Mouse (Mus musculus) megakaryocyte-erythroid progenitor cell, adult 5-6 weeks (primary cell): ENCODE measurements around the gene Pomgnt1. TPM values are rescaled to one million over a fixed set of nuclear protein-coding genes. Genes with fewer than 3 reads are reported as not detected.
A peak's percentile ranks its signal among the peaks of the same experiment; 100 is the strongest.

Source experiments
- ATAC-seq: replicated peaks from 2 replicates; pipeline ENCODE4 v1.8.0; 2016; ENCODE audit warnings: mild to moderate bottlenecking, inconsistent platforms; ENCODE audit not compliant: severe bottlenecking, poor library complexity, low FRiP score, low TSS enrichment
- total RNA-seq, 2 experiments: library from RNA; stranded (forward) in 1 of 2; stranded (reverse) in 1 of 2; fragments of 200-1000, 215-1000 nt in 1 of 2; fragments of >200 nt in 1 of 2; fragmentation: Nextera tagmentation in 1 of 2; gene quantifications; 2 replicates each; pipeline ENCODE4 v1.2.3; 2014 to 2017

Gene Pomgnt1
- total RNA-seq (2014; fragmentation: Nextera tagmentation) (26.4 and 31.7 TPM in 2 replicates), total RNA-seq (2017) (15.0 and 26.1 TPM in 2 replicates)

DNA sequence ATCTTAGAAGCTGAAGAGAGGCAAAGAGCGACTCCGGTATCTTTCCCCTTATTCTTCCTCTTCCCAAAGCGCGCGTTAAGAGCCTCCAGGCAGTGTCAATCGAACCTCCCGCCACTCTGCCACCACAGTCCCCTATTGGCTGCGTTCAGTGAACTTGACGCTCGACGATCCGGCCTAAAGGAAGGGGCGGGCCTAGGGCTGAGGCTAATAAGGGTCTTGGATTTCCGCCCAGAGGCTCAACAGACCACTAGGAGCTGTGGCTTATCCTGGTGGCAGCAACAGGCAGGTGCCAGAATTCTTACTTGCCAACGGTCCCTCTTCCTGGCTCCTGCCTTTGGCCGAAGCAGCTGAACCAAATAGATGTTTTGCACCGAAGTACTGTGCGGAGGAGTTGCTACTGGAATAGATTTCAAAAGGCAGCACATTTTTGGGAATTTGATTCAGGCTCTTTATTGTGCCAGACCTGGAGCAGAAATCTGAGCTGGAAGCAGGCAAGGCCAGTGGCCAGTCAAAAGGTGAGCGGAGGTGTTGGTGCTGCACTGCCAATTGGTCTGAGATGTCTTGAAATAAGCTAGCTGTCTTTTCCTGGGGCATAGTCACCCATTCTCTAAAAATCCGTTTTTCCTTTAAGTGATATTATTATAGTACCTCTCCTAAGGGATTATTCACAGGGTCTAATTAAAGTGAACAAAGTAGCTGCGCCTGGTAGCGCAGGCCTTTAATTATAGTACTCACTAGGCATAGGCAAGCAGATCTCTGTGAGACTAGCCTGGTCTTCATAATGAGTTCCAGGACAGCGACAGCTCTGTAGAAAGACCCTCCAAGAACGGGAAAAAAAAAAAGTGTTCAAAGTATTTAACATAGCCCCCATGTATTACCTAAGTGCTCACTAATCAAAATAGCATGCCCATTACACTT lies at the start of gene Pomgnt1, which contains the start of gene Rad54l:
Pomgnt1 (plus strand) TSS at position 239 of the 918 bp plus-strand sequence.
Rad54l (minus strand) TSS at position 89 of the 918 bp plus-strand sequence.
- ATAC-seq, result peak; percentile 97

DNA sequence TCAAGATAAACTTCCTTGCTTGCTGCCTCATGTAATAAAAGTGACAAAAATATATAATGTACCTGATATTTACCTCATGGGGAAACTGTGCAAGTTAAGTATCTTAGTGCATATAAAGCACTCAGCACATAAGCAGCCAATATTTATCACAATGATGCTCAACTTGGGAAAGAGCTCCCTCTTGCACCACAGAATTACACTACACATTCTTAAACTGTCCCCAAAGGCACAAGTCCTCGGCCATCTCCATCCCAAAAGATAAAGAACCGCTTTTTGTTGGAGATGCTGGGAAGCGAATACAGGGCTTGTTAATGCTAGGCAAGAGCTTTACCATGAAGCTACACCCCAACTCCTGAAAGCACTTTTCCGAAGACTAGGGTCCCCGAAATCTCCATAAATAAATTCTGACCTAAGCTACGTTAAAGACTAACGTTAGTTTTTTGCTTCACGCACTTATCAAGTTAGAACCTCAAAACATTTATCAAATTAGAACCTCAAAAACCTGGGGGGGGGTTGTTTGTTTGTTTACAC lies 49.4 kb upstream of the Pomgnt1 start:
- ATAC-seq, result no peak

DNA sequence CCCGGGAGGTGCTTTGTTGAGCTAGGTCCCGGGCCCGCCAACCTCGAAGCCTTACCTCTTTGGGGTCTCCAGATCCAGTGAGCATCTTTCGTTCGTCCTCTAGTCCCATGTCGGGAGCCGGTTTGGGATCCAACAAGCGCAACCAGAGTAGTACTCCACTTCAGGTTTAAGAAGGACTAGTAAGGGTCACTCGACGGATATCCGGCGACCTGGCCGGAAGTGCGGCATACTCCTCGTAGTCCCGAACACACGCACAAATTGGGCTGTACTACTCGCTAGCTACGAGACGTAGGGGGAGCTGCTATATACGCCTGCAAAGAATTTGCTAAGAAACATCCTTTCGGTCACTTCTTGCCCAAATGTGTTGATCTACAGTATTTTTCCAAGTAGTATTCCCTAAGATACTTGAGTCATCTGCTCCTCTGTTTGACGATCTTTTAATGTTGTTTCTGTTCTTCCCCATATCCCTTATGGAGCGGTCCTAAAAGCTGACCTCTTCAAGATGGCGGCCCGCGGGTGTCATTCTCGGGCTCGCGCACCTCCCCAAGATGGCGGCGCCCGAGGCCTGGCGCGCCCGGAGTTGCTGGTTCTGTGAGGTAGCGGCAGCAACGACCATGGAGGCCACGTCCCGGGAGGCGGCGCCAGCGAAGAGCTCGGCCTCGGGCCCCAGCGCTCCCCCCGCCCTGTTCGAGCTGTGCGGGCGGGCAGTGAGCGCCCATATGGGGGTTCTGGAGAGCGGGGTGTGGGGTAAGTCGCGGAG lies 48.6 kb upstream of the Pomgnt1 start, which contains the start of the genes Uqcrh and Lrrc41:
Uqcrh (minus strand) TSS at position 211 of the 760 bp plus-strand sequence.
Lrrc41 (plus strand) TSS at position 409 of the 760 bp plus-strand sequence.
- ATAC-seq, result peak; percentile 82

GRCm38 (mm10) chr4:116075631-116076368 lies 47.8 kb upstream of the Pomgnt1 start:
- ATAC-seq, result peak; percentile 36

DNA sequence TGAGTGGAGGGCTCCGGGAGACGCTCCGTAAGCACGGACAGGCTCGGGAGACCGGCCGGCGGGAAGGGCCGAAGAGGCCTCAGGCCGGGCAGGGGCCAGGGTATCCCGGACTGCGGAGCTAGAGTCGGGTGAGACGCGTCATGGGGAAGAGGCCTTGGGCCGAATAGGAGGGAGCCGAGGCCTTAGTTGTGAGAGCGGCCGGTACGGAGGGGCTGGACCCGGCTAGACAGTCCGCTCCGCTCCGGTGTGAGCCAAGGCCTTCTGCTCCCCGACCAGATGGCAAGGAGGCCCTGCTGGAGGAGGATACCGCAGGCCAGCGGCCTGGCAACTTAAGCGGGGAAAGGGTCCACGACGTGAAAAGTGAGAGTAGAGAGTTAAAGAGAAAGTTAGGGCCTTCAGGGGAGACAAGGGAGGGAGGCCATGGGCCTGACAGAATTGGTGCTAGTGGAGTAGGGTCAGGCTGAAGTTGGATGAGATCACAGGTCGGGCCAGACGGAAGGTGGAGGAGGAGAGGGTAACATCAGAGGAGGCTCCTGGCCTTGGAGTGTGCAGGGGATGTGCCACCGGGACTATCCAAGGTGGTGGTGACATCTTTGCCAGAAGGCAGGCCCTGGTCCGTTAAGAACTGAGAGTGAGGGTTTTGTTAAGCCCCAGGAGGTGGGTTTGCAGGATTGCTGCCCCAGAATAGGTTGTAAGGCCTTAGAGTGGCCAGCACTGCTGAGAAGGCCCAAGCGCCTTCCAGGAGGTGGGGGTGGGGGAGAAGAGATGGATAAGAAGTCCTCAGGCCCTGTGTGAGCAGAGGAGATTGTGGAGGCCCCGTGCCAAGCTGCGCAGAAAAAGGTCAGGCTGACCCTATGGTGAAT lies 47.0 kb upstream of the Pomgnt1 start:
- ATAC-seq, result peak; percentile 24

DNA sequence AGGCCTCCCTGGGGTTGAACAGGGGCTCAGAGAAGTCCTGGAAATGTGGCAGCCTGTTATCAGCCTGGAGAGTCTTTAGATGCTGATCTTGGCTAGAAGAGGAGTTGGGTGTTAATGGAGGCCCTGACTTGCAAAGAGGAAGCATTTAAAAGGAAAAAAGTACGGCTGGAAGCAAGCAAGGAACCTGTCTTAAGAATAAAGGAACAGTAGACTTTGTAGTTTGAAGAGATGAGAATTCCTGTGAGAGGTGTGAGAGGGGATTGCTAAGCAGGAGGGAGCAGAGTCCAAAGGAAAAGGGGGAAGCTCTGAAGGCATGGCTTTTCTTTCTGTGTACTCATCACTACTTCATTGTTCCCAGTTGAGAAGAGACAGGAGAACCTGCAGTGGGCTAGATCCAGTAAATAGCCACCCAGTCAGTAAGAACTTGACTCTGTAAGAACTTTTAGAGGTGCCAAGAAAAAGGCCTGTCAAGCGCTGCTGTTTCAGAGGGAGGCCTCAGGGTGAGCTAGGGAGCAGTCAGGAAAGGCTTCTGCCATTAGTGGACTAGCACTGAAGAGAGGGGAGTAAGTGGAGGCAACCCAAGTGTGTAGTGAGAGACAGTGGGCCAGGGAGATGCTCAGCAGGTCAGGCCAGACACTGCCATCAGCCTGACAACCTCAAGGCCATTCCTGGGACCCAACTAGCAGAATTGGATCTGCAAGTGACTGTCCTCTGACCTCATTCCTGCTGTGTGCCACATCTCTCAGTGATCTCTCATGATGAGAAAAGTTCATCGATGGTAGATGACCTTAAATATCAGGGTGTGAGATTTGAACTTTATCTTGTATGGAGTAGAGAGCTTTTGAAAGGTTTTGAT lies 46.2 kb upstream of the Pomgnt1 start:
- no peak for ATAC-seq

GRCm38 (mm10) chr4:116088510-116089249 lies 35.0 kb upstream of the Pomgnt1 start:
- no peak for ATAC-seq

DNA sequence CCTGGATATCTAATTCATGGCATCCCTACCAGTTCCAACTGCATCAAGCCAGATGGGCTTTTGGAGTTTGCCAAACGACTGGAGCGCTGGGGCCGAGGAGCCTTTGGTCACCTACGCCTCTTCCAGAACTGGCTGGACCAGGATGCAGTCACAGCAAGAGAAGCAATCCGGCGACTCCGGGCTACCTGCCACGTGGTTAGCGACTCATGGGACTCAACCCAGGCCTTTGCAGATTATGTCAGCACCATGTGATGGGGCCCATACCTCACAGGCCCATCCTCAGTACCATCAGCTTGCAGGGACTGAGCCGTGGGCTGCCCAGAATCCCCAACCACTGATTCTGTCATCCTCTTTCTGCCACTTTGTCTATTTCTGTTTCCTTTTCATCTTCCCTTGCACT lies 27.3 kb upstream of the Pomgnt1 start:
- no peak for ATAC-seq

DNA sequence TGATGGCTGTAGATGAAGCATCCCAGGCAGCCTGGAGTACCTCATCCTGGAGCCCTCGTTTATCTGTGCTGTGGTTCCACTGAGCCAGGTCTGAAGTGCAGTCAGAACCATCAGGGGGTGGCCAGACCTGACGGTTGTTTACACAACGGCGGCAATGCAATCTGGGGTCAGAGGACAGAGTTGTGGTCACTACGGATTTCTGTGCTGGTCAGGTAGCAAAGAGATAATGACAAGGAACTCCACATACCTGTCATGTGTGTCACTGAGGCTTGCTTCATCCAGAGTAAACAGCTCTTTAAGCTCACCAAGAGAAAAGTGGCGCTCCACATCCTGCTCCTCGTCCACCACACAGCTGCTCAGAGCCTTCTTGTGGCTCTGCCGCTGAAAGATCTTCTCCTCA lies 26.4 kb upstream of the Pomgnt1 start:
- ATAC-seq, result no peak

DNA sequence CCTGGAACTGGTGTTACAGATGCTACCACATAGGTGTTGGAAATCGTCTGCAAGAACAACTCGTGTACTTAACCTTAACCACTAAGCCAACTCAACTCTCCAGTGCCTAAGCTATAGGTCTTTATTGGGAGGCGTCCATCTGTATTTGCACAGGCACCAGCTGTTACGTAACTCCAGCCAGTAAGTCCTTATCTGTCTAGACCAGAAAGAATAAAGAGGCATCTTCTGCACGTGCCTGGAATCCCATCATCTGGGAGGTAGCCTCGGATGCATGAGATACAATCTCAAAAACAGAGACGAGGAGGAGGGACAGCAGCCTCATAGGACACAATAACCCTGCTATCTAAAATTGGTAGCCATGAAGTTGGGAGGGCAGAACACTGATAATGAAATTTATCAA lies 22.7 kb upstream of the Pomgnt1 start:
- ATAC-seq, result peak; percentile 89

GRCm38 (mm10) chr4:116105278-116105677 lies 18.4 kb upstream of the Pomgnt1 start:
- no peak for ATAC-seq

GRCm38 (mm10) chr4:116110695-116111094 lies 12.9 kb upstream of the Pomgnt1 start:
- ATAC-seq, result no peak

DNA sequence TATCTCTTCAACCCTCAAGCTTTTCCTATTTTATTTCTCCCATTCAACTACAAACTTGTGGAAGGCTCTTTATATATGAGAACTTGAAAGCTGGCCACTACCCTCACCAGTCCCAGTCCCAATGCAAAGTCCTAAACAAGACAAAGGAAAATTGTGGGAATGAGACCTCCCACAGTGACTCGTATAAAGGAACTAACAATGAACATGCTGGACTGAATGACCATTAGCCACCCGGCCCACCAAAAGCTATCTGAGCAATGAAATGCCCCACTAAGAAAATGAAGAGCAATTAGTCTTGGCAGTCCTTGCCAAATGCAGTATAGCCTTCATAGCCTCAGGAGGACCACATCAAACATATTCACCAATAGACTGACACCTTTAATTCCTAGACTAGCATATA lies 12.2 kb upstream of the Pomgnt1 start:
- ATAC-seq, result no peak

DNA sequence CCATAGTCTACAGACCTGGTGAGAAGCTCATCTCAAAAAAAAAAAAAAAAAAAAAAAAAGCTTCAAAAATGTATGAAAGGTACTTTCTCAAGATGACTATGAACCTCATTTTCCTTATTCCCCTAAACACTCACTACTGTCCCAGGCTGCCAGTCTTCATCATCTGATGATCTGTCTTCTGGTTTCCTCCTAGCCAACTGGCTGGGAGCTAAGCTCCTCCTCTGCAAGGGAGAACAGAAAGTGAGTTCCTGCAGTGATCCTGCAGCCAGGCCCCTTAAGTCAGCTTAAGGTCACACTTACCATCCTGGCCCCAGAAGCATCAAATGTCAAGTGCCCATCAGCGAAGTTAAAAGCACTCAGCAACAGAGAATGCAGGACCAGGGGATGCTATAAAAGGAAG lies 878 bp upstream of the Pomgnt1 start:
- peak; percentile 40 for ATAC-seq

DNA sequence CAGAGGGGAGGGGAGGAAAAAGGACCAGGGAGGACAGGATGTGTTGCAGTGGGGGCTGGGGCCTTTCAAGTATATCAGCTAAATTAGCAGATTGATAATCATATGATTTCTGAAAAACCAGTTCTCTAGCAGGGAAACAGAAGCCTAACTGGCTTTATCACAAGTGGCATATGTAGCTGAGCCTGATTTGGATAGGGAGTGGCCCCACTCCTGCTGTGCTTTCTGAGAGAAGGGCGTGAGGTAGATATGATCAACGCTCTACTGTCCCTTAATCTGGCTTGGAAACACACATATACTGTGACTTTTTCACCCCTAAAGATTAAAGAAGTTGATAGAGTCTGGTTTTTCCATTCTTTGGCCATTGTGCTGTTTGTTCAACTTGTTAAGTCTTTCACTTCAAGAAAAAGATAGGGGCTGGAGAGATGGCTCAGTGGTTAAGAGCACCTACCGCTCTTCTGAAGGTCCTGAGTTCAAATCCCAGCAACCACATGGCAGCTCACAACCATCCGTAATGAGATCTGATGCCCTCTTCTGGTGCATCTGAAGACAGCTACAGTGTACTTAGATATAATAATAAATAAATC lies 2.3 kb downstream of the Pomgnt1 start:
- ATAC-seq, result peak; percentile 46

- no peak for ATAC-seq
These were observed 4.3 kb downstream of the Pomgnt1 start for GRCm38 (mm10) chr4:116127956-116128355.
